Comparison of ENCODE assay signal across 18 mouse cellular contexts in genomic region chr17:80955998-80956811, GRCm38 (mm10). TPM values are rescaled to one million over a fixed set of nuclear protein-coding genes. Genes with fewer than 3 reads are reported as not detected.
DNase-seq lines count a peak whose midpoint lies in the region; ATAC-seq and TF ChIP-seq lines count a peak whose summit lies in the region.
"Had no signal": no experiment of that assay in that cellular context is flagged by ENCODE, and none has a peak within 500 bp of the region (broad histone marks: within the 10 kb centered on the region; RNA-seq: fewer than 3 reads in every experiment).

No protein-coding gene starts in this region.

- H3K4me3 ChIP-seq in cerebellum, adult 2 months (replicated peaks; ENCODE audit: insufficient read depth, low read depth, low read length) = no peak overlapping the region
- no peak overlapping the region for H3K4me3 ChIP-seq in left cerebral cortex, adult 2 months
- H3K4me3 ChIP-seq in midbrain, postnatal 0 days (ENCODE audit: low read depth, low read length) = no peak overlapping the region
- H3K4me3 ChIP-seq: limb, embryonic 13.5 days; liver, embryonic 15.5 days; neural tube, embryonic 15.5 days had no signal

- H3K27ac ChIP-seq in cerebellum, adult 2 months (ENCODE audit: insufficient read depth, low read length) = peak overlapping the region; percentile 18; the same call in 1 of the 2 replicates
- peak overlapping the region; percentile 21 for H3K27ac ChIP-seq in left cerebral cortex, adult 2 months
- H3K27ac ChIP-seq in midbrain, postnatal 0 days (ENCODE audit: low read depth, low read length) = no peak overlapping the region
- H3K27ac ChIP-seq: hindbrain, postnatal 0 days; limb, embryonic 13.5 days; liver, embryonic 15.5 days; neural tube, embryonic 15.5 days had no signal

- WGBS in cerebellum, adult 2 months = 45% methylated on average over 10 of the region's 10 CpGs
- WGBS in midbrain, postnatal 0 days = 60% methylated on average over 10 of the region's 10 CpGs

- intact Hi-C loops in left cerebral cortex, adult 2 months (cut with DNase I) = no loop called here
- intact Hi-C loops in left cerebral cortex, postnatal 4 days (cut with DNase I) = no loop called here

- no peak overlapping the region for H3K4me2 ChIP-seq in midbrain, postnatal 0 days (ENCODE audit: low read depth, low read length, poor library complexity, severe bottlenecking)
- H3K4me2 ChIP-seq: limb, embryonic 13.5 days; liver, embryonic 15.5 days; neural tube, embryonic 15.5 days had no signal

- no peak for DNase-seq in cerebellum, adult 2 months
- DNase-seq in cerebellum, postnatal 4 days (ENCODE audit: low spot score in 2 of 2) = no peak
- no peak for DNase-seq in left cerebral cortex, adult 2 months (ENCODE audit: extremely low spot score in 1 of 2, low spot score in 2 of 2)
- DNase-seq in left cerebral cortex, postnatal 4 days = no peak
- no peak for DNase-seq in midbrain, postnatal 0 days (ENCODE audit: low spot score)
- no peak for DNase-seq in gastrocnemius, postnatal 4 days (ENCODE audit: low spot score in 2 of 2)
- no peak for DNase-seq in kidney, adult 8-10 months
- DNase-seq: kidney, adult 11 months; kidney, postnatal 14 days; lung, postnatal 36 days; thymus, postnatal 25 days had no signal

- H3K27me3 ChIP-seq in cerebellum, adult 2 months (ENCODE audit: control insufficient read depth, insufficient read depth, low read length) = no peaks in the 10 kb centered on the region
- H3K27me3 ChIP-seq in midbrain, postnatal 0 days (ENCODE audit: insufficient read depth, low read length) = no peaks in the 10 kb centered on the region
- H3K27me3 ChIP-seq: limb, embryonic 13.5 days; neural tube, embryonic 15.5 days had no signal

- no peak for TF ChIP-seq CTCF in cerebellum, adult 2 months (IDR thresholded peaks at IDR 0.05; ENCODE audit: borderline replicate concordance, insufficient read depth, low read depth, low read length)
- no peak for TF ChIP-seq CTCF in left cerebral cortex, adult 2 months (IDR thresholded peaks at IDR 0.05)
- no peak for TF ChIP-seq CTCF in midbrain, postnatal 0 days (IDR thresholded peaks at IDR 0.05)

- peak; percentile 62 for ATAC-seq in granulocyte monocyte progenitor cell, adult 5-6 weeks (replicated peaks; ENCODE audit: poor library complexity, severe bottlenecking)
- ATAC-seq in midbrain, postnatal 0 days (ENCODE audit: low FRiP score) = peak; percentile 31; the same call in 1 of the 2 replicates
- ATAC-seq: CD4-positive, CD25-positive, alpha-beta regulatory T cell, adult 4 months; hindbrain, postnatal 0 days had no signal

- H3K9ac ChIP-seq in midbrain, postnatal 0 days (replicated peaks; ENCODE audit: low read length, poor library complexity, severe bottlenecking) = no peak overlapping the region
- H3K9ac ChIP-seq: limb, embryonic 13.5 days; liver, embryonic 15.5 days; neural tube, embryonic 15.5 days had no signal

- no peaks in the 10 kb centered on the region for H3K9me3 ChIP-seq in midbrain, postnatal 0 days (ENCODE audit: low read length)
- H3K9me3 ChIP-seq: liver, embryonic 15.5 days; neural tube, embryonic 15.5 days had no signal

- H3K36me3 ChIP-seq in midbrain, postnatal 0 days (ENCODE audit: insufficient read depth, low read length) = no peaks in the 10 kb centered on the region
- H3K36me3 ChIP-seq: limb, embryonic 13.5 days; liver, embryonic 15.5 days; neural tube, embryonic 15.5 days had no signal

- H3K4me1 ChIP-seq in cerebellum, adult 2 months (ENCODE audit: control insufficient read depth, insufficient read depth, low read length) = peaks cover 34% of the 10 kb centered on the region
- 0 out of 2 replicates have a peak, but pooled peaks cover 2% of the 10 kb centered on the region for H3K4me1 ChIP-seq in midbrain, postnatal 0 days (ENCODE audit: insufficient read depth, low read length)
- H3K4me1 ChIP-seq: limb, embryonic 13.5 days; liver, embryonic 15.5 days had no signal

- no peak for TF ChIP-seq POLR2A in cerebellum, adult 2 months (IDR thresholded peaks at IDR 0.05; ENCODE audit: borderline replicate concordance, insufficient read depth, low read length)

RNA-seq across cellular contexts. Expression of gene Tmem178, which starts 11.8 kb away (rescaled TPM):
- polyA plus RNA-seq in cerebellum, adult 2 months (2012; rRNA removed) = 128 and 146 TPM in 2 replicates
- total RNA-seq in left cerebral cortex, adult 2 months (2021) = 100 to 1,000 TPM; 108 to 141 TPM
- 10 to 100 TPM; 37.9 to 41.7 TPM for total RNA-seq in left cerebral cortex, postnatal 4 days (2021)
- 0.47 TPM in 1 of 2 replicates, not detected in the other for total RNA-seq in granulocyte monocyte progenitor cell, adult 5-6 weeks (2014; fragmentation: Nextera tagmentation)
- total RNA-seq in granulocyte monocyte progenitor cell, adult 5-6 weeks (2017) = 2.0 and 2.6 TPM in 2 replicates
- 21.9 and 26.5 TPM in 2 replicates for total RNA-seq in midbrain, postnatal 0 days (2014; rRNA removed)
- 18.9 and 20.1 TPM in 2 replicates for polyA plus RNA-seq in midbrain, postnatal 0 days (2015; fragmentation: Nextera tagmentation; extraction: Ambion mirVana)
- 1 to 10 TPM; 1.2 TPM for total RNA-seq in gastrocnemius, postnatal 4 days (2021)
- total RNA-seq: MEL had no signal
- polyA plus RNA-seq: CD4-positive, CD25-positive, alpha-beta regulatory T cell, adult 4 months had no signal
